Mouse (Mus musculus): Measurements from ENCODE around the gene Phc2. TPM values are rescaled to one million over a fixed set of nuclear protein-coding genes. Genes with fewer than 3 reads are reported as not detected.
A peak's percentile ranks its signal among the peaks of the same experiment; 100 is the strongest.

Gene Phc2
- polyA plus RNA-seq, 1 experiment from 2014 or later: 110 TPM

DNA sequence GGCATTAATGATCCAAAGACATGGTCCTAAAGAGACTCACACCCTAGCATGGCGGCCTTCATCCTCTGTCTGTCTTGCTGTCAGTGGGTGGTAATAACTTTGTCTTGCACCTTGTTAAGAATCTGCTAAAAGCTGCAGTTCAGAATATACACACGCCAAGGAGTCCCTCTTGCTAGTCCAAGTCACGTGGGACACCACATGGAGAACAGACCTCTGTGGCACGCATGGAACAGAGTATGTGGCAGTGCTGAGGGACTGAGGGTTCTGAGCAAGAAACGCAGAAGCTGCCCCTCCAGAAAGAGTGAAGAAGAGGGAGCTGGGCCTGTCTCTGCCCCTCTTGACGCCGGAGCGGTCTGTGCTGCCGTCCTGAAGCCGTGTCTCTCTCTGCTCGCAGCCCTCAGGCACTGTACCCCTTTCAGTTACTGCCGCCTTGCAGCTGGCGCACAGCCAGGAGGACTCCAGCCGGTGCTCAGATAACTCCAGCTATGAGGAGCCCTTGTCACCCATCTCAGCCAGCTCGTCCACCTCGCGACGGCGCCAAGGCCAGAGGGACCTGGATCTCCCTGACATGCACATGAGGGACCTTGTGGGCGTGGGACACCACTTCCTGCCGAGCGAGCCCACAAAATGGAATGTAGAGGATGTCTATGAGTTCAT is 93.2 kb downstream of the Phc2 start:
- no peaks in the 10 kb centered on the region for H3K9me3 ChIP-seq (ENCODE audit: control insufficient read depth, low read length)
- H3K27me3 ChIP-seq (ENCODE audit: control insufficient read depth, insufficient read depth, low read length): no peaks in the 10 kb centered on the region
- H3K36me3 ChIP-seq (ENCODE audit: control insufficient read depth, insufficient read depth, low read length): peaks cover 76% of the 10 kb centered on the region
- no peak overlapping the region for H3K4me2 ChIP-seq
- no peak overlapping the region for H3K4me3 ChIP-seq (ENCODE audit: low read depth, low read length)
- H3K4me1 ChIP-seq (ENCODE audit: control insufficient read depth, insufficient read depth, low read length): no peaks in the 10 kb centered on the region
- H3K9ac ChIP-seq (ENCODE audit: low read length): no peak overlapping the region
- 92% methylated on average over 22 of the region's 22 CpGs for WGBS
- H3K27ac ChIP-seq (ENCODE audit: low read depth, low read length): no peak overlapping the region
- no peak for DNase-seq (ENCODE audit: low spot score, missing footprints)
- ATAC-seq (ENCODE audit: low FRiP score): no peak

- Histone ChIP-seq H3K4me2 (no peak overlapping the region), H3K4me1 (ENCODE audit: control insufficient read depth, insufficient read depth, low read length) (no peaks in the 10 kb centered on the region), H3K27me3 (ENCODE audit: control insufficient read depth, insufficient read depth, low read length) (no peaks in the 10 kb centered on the region), H3K27ac (ENCODE audit: low read depth, low read length) (no peak overlapping the region), H3K36me3 (ENCODE audit: control insufficient read depth, insufficient read depth, low read length) (peaks cover 80% of the 10 kb centered on the region), H3K9ac (ENCODE audit: low read length) (no peak overlapping the region), H3K9me3 (ENCODE audit: control insufficient read depth, low read length) (no peaks in the 10 kb centered on the region), H3K4me3 (ENCODE audit: low read depth, low read length) (no peak overlapping the region)
- WGBS: 93% methylated on average over 7 of the region's 7 CpGs
- ATAC-seq (ENCODE audit: low FRiP score) (no peak), DNase-seq (ENCODE audit: low spot score, missing footprints) (no peak)
Measured at GRCm38 (mm10) chr4:128748309-128748708, 93.8 kb downstream of the Phc2 start.

DNA sequence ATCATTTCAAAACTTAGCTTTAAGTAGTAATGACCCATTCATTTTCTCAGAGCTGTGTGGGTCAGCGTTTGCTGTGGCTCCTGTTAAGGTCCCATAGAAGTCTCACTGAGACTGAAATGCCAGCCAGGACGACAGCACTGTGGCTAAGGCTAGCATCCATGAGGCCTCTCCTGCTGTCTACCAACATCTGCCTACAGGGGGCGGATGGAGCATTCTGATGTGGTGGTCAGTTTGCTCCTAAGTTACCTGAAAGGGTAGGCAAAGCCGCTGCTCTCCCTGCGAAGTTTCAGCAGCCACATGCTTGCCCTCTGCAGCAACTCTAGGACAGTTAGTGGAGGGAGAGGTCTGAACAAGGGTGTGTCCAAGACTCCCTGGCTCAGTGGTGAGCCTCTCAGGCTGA is 96.5 kb downstream of the Phc2 start:
- DNase-seq (ENCODE audit: low spot score, missing footprints) (no peak), ATAC-seq (ENCODE audit: low FRiP score) (no peak)
- no peaks in the 10 kb centered on the region for H3K27me3 ChIP-seq (ENCODE audit: control insufficient read depth, insufficient read depth, low read length)
- H3K9me3 ChIP-seq (ENCODE audit: control insufficient read depth, low read length): no peaks in the 10 kb centered on the region
- no peak overlapping the region for H3K27ac ChIP-seq (ENCODE audit: low read depth, low read length)
- no peak overlapping the region for H3K4me2 ChIP-seq
- no peak overlapping the region for H3K9ac ChIP-seq (ENCODE audit: low read length)
- H3K4me3 ChIP-seq (ENCODE audit: low read depth, low read length): no peak overlapping the region
- peaks cover 69% of the 10 kb centered on the region for H3K36me3 ChIP-seq (ENCODE audit: control insufficient read depth, insufficient read depth, low read length)
- 61% methylated on average over 5 of the region's 5 CpGs for WGBS
- H3K4me1 ChIP-seq (ENCODE audit: control insufficient read depth, insufficient read depth, low read length): peaks cover 2% of the 10 kb centered on the region; the same call in 1 of the 2 replicates

GRCm38 (mm10) chr4:128752031-128752757 is 97.7 kb downstream of the Phc2 start:
- WGBS: 92% methylated on average over 13 of the region's 13 CpGs
- H3K9me3 ChIP-seq (ENCODE audit: control insufficient read depth, low read length): no peaks in the 10 kb centered on the region
- H3K36me3 ChIP-seq (ENCODE audit: control insufficient read depth, insufficient read depth, low read length): peaks cover 57% of the 10 kb centered on the region
- H3K27ac ChIP-seq (ENCODE audit: low read depth, low read length): no peak overlapping the region
- H3K4me1 ChIP-seq (ENCODE audit: control insufficient read depth, insufficient read depth, low read length): peaks cover 2% of the 10 kb centered on the region; the same call in 1 of the 2 replicates
- H3K4me3 ChIP-seq (ENCODE audit: low read depth, low read length): no peak overlapping the region
- H3K4me2 ChIP-seq: no peak overlapping the region
- ATAC-seq (ENCODE audit: low FRiP score) (no peak), DNase-seq (ENCODE audit: low spot score, missing footprints) (no peak)
- H3K27me3 ChIP-seq (ENCODE audit: control insufficient read depth, insufficient read depth, low read length): no peaks in the 10 kb centered on the region
- H3K9ac ChIP-seq (ENCODE audit: low read length): no peak overlapping the region

- ATAC-seq (ENCODE audit: low FRiP score): no peak
- H3K36me3 ChIP-seq (ENCODE audit: control insufficient read depth, insufficient read depth, low read length): peaks cover 44% of the 10 kb centered on the region
Measured at GRCm38 (mm10) chr4:128753571-128753970, 99.1 kb downstream of the Phc2 start.

DNA sequence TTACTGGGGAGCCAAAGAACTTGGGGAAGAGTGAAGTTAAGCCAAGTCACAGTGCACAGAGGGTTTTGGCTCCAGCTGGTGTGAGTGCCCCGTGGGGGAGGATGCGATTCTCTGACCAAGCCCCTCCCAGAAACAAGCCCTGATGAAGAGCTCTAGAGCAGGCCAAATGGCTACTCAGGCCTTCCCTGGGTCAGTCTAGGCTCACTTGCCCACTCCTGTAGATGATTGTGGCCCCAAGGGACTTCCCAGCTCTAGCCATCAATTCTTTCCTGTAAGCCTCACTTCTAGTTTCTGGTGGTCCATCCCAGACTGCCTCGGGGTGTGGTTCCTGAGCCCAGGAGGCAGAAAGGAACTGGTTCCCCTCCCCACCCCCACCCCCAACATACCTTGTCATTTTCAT is 100.6 kb downstream of the Phc2 start, which contains the start of gene A3galt2:
Gene A3galt2, plus strand, starts transcription at position 301 of the 400 bp plus-strand sequence.
- Histone ChIP-seq H3K9ac (ENCODE audit: low read length) (no peak within 1 kb of the TSS), H3K4me2 (no peak within 1 kb of the TSS)

More at GRCm38 (mm10) chr4:128753571-128753970, 99.1 kb downstream of the Phc2 start:
- no peak overlapping the region for H3K4me3 ChIP-seq (ENCODE audit: low read depth, low read length)
- no peaks in the 10 kb centered on the region for H3K27me3 ChIP-seq (ENCODE audit: control insufficient read depth, insufficient read depth, low read length)
- DNase-seq (ENCODE audit: low spot score, missing footprints): no peak
- peaks cover 2% of the 10 kb centered on the region; the same call in 1 of the 2 replicates for H3K4me1 ChIP-seq (ENCODE audit: control insufficient read depth, insufficient read depth, low read length)
- H3K27ac ChIP-seq (ENCODE audit: low read depth, low read length): no peak overlapping the region
- no peaks in the 10 kb centered on the region for H3K9me3 ChIP-seq (ENCODE audit: control insufficient read depth, low read length)
- WGBS: 89% methylated on average over 7 of the region's 7 CpGs
- H3K9ac ChIP-seq (ENCODE audit: low read length): no peak overlapping the region
- no peak overlapping the region for H3K4me2 ChIP-seq

DNA sequence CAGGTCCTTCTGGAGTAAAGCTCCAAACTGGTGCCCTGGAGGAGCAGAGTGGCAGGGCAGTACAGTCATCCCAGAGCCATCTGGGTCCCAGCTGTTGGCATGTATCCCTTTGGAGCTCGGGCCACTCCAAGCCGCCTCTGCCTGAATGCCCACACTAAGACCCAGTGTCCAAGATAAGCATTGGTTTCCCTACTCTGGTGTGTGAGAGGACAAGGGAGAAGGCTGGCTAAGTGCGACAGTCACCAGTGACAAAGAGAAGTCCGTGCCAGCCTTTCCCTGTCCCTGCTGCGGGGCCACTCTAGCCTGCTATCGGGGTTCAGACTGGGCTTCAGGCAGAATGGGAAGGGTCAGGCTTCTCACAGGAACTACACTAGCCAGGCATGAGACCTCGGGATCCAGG is 101.4 kb downstream of the Phc2 start:
- Histone ChIP-seq H3K27me3 (ENCODE audit: control insufficient read depth, insufficient read depth, low read length) (no peaks in the 10 kb centered on the region), H3K9me3 (ENCODE audit: control insufficient read depth, low read length) (no peaks in the 10 kb centered on the region), H3K27ac (ENCODE audit: low read depth, low read length) (peak overlapping the region; percentile 20; the same call in 1 of the 2 replicates), H3K9ac (ENCODE audit: low read length) (no peak overlapping the region), H3K36me3 (ENCODE audit: control insufficient read depth, insufficient read depth, low read length) (peaks cover 25% of the 10 kb centered on the region), H3K4me2 (no peak overlapping the region), H3K4me1 (ENCODE audit: control insufficient read depth, insufficient read depth, low read length) (peaks cover 2% of the 10 kb centered on the region; the same call in 1 of the 2 replicates), H3K4me3 (ENCODE audit: low read depth, low read length) (no peak overlapping the region)
- DNase-seq (ENCODE audit: low spot score, missing footprints) (no peak), ATAC-seq (ENCODE audit: low FRiP score) (no peak; the same call in 1 of the 2 replicates)
- WGBS: 82% methylated on average over 7 of the region's 7 CpGs

More for the DNA sequence above, 100.6 kb downstream of the Phc2 start, which contains the start of gene A3galt2:
- DNase-seq (ENCODE audit: low spot score, missing footprints): no peak
- Histone ChIP-seq H3K27ac (ENCODE audit: low read depth, low read length) (peak within 1 kb of the TSS; percentile 20; the same call in 1 of the 2 replicates), H3K9me3 (ENCODE audit: control insufficient read depth, low read length) (no peaks in the 10 kb centered on the region), H3K4me3 (ENCODE audit: low read depth, low read length) (no peak within 1 kb of the TSS), H3K27me3 (ENCODE audit: control insufficient read depth, insufficient read depth, low read length) (no peaks in the 10 kb centered on the region), H3K36me3 (ENCODE audit: control insufficient read depth, insufficient read depth, low read length) (peaks cover 32% of the 10 kb centered on the region), H3K4me1 (ENCODE audit: control insufficient read depth, insufficient read depth, low read length) (peaks cover 2% of the 10 kb centered on the region; the same call in 1 of the 2 replicates)
- ATAC-seq (ENCODE audit: low FRiP score): no peak
- 86% methylated on average over 3 of the region's 3 CpGs for WGBS

- H3K36me3 ChIP-seq (ENCODE audit: control insufficient read depth, insufficient read depth, low read length): peaks cover 3% of the 10 kb centered on the region; the same call in 1 of the 2 replicates
- peaks cover 9% of the 10 kb centered on the region; the same call in 1 of the 2 replicates for H3K9me3 ChIP-seq (ENCODE audit: control insufficient read depth, low read length)
- no peak overlapping the region for H3K4me3 ChIP-seq (ENCODE audit: low read depth, low read length)
- H3K4me2 ChIP-seq: no peak overlapping the region
- DNase-seq (ENCODE audit: low spot score, missing footprints) (no peak), ATAC-seq (ENCODE audit: low FRiP score) (no peak)
- H3K27ac ChIP-seq (ENCODE audit: low read depth, low read length): no peak overlapping the region
- no peaks in the 10 kb centered on the region for H3K4me1 ChIP-seq (ENCODE audit: control insufficient read depth, insufficient read depth, low read length)
- WGBS: 84% methylated on average over 5 of the region's 5 CpGs
- H3K9ac ChIP-seq (ENCODE audit: low read length): no peak overlapping the region
- no peaks in the 10 kb centered on the region for H3K27me3 ChIP-seq (ENCODE audit: control insufficient read depth, insufficient read depth, low read length)
Measured at GRCm38 (mm10) chr4:128759214-128759613, 104.7 kb downstream of the Phc2 start.

DNA sequence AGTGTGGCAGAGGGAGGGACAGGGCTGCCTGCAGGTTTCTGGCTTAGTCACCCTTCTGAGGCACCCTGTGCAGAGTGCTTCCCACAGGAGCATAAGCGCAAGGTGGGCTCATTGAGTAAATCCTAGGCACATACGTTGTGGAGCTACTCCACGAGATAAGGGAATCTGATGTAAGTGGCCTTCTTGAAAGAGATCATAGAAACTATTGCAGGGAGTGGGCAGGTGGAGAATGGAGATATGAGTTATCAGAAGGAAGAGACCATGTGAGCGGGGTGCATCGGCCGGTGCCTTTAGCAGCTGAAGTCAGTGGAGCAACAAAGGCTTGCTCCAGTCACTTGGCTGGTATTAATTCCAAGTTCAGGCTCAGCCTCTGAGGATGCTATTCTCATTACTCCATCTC is 105.5 kb downstream of the Phc2 start:
- no peak overlapping the region for H3K9ac ChIP-seq (ENCODE audit: low read length)
- peaks cover 3% of the 10 kb centered on the region; the same call in 1 of the 2 replicates for H3K36me3 ChIP-seq (ENCODE audit: control insufficient read depth, insufficient read depth, low read length)
- 95% methylated on average over 6 of the region's 6 CpGs for WGBS
- no peak for ATAC-seq (ENCODE audit: low FRiP score)
- no peaks in the 10 kb centered on the region for H3K4me1 ChIP-seq (ENCODE audit: control insufficient read depth, insufficient read depth, low read length)
- peaks cover 9% of the 10 kb centered on the region; the same call in 1 of the 2 replicates for H3K9me3 ChIP-seq (ENCODE audit: control insufficient read depth, low read length)
- no peak overlapping the region for H3K4me3 ChIP-seq (ENCODE audit: low read depth, low read length)
- H3K27ac ChIP-seq (ENCODE audit: low read depth, low read length): no peak overlapping the region
- DNase-seq (ENCODE audit: low spot score, missing footprints): no peak
- H3K4me2 ChIP-seq: no peak overlapping the region
- H3K27me3 ChIP-seq (ENCODE audit: control insufficient read depth, insufficient read depth, low read length): no peaks in the 10 kb centered on the region

Data from midbrain, embryonic 11.5 days (tissue).